Mouse (Mus musculus) E14TG2a.4 (cell line): ENCODE data around the gene Pank4.
A peak's percentile ranks its signal among the peaks of the same experiment; 100 is the strongest.

ENCODE experiments used
- H3K27me3 ChIP-seq: 2 replicates; pipeline ENCODE4 v1.6.1; 2014; ENCODE audit warnings: low read length, control low read depth; ENCODE audit not compliant: insufficient read depth
- H3K36me3 ChIP-seq: 2 replicates; pipeline ENCODE4 v1.6.1; 2014; ENCODE audit warnings: low read length, control low read depth; ENCODE audit not compliant: insufficient read depth
- H3K4me1 ChIP-seq: replicated peaks from 2 replicates; pipeline ENCODE4 v1.6.1; 2014; ENCODE audit warnings: low read depth, low read length, control low read depth
- H3K4me3 ChIP-seq: replicated peaks from 2 replicates; pipeline ENCODE4 v1.5.1; 2014; ENCODE audit warnings: mild to moderate bottlenecking, low read length
- H3K9me3 ChIP-seq: 2 replicates; pipeline ENCODE4 v1.6.1; 2014; ENCODE audit warnings: low read length, control low read depth
- CTCF ChIP-seq: conservative IDR thresholded peaks from 2 replicates; pipeline ENCODE4 v1.5.1; 2014; ENCODE audit warnings: low read length
- NANOG ChIP-seq: IDR thresholded peaks from 2 replicates; pipeline ENCODE4 v1.6.1; 2014; ENCODE audit warnings: borderline replicate concordance, low read length, mixed read lengths
- POU5F1 ChIP-seq: IDR thresholded peaks from 2 replicates; pipeline ENCODE4 v1.6.1; 2014; ENCODE audit warnings: low read length, borderline replicate concordance

Gene Pank4

DNA sequence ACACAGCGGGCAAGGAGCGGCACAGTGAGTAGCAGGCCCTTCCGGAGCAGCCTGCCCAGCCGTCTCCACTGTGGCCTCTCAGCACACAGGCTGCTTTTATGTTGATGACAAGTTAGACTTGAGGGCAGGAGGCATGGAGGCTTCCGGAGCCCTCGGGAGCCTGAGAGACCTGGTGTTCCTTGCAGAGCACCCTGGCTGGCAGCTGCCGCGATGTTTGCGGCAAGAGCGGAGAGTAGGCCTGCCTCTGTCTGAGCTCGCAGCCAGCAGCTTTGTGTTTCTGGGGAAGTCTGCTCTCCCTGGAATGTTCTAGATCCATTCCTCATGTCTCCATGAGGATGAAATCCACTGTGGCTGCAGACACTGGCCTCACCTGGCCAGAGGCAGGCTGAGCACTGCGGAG lies 8.6 kb downstream of the Pank4 start:
- Histone ChIP-seq H3K4me3 (no peak overlapping the region), H3K36me3 (peaks cover 96% of the 10 kb centered on the region), H3K9me3 (peaks cover 65% of the 10 kb centered on the region), H3K27me3 (no peaks in the 10 kb centered on the region), H3K4me1 (peaks cover 10% of the 10 kb centered on the region)
- TF ChIP-seq NANOG (no peak), POU5F1 (no peak; the same call in 1 of the 2 replicates), CTCF (no peak)

DNA sequence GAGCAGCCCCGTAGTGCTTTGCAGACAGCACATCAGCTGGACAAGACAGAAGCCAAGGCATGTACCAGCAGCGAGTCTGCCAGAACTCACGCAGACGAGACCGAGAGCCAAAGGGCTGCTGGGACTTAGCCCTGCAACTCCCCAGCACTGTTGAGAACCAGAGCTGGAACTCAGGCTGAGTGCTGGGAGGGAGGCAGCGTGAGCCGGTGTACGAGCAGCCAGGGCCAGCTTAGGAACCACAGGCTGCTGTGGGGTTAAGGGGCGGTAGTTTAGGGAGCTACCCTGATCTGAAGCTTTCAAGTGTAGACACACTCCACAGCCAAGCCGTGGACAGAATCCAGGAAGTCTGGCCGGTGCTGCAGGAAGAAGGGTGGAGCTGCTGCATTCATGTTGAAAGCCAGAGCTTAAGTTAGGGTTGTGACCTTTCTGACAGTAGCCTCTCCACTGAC lies 10.3 kb downstream of the Pank4 start:
- TF ChIP-seq CTCF (no peak), POU5F1 (no peak), NANOG (no peak)
- Histone ChIP-seq H3K36me3 (peaks cover 100% of the 10 kb centered on the region), H3K4me3 (no peak overlapping the region), H3K4me1 (peaks cover 19% of the 10 kb centered on the region), H3K27me3 (no peaks in the 10 kb centered on the region), H3K9me3 (peaks cover 61% of the 10 kb centered on the region)

DNA sequence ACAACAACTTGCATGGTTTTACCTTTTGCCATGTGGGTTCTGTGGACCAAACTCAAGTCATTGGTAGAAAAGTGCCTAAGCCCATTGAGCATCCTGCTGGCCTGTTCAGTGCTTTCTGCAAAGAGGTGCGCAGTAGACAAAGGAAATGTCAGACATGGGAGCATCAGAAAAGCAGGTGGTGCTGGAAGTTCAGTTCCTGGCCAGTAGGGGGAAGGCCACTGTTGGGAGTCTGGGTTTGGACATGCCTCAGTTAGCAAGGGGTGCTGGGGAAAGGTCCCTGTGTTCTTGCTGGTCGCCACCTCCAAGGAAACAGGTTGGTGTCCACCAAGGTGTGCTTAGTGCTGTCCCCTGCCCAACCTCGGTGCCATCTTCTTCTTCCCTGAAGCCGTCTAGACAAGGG lies 16.2 kb downstream of the Pank4 start:
- peaks cover 15% of the 10 kb centered on the region for H3K27me3 ChIP-seq

DNA sequence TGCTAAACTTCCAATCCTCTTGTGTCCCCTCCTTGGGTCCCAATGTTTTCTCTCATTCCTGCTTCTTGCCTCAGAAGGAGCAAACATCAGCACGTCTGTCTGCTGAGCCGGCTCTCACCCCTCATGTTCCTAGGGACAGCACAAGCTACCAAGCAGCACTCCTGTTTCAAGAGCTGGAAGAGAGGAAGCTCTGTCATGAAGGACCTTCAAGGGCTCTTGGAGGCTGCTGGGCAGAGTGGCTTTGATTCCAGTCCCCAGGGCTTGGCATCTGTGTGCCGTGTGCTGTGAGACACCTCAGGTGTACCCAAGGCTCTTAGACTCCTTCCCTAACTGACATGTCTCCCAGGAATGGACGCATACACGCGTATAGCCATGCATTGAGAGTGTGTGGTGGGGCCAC lies 17.2 kb downstream of the Pank4 start:
- peaks cover 71% of the 10 kb centered on the region for H3K4me1 ChIP-seq
- H3K9me3 ChIP-seq, result no peaks in the 10 kb centered on the region

More for the DNA sequence above, 16.2 kb downstream of the Pank4 start:
- TF ChIP-seq NANOG (no peak), POU5F1 (no peak), CTCF (peak; percentile 62)
- Histone ChIP-seq H3K4me1 (peaks cover 63% of the 10 kb centered on the region), H3K9me3 (peaks cover 2% of the 10 kb centered on the region; the same call in 1 of the 2 replicates), H3K36me3 (peaks cover 71% of the 10 kb centered on the region), H3K4me3 (no peak overlapping the region)

DNA sequence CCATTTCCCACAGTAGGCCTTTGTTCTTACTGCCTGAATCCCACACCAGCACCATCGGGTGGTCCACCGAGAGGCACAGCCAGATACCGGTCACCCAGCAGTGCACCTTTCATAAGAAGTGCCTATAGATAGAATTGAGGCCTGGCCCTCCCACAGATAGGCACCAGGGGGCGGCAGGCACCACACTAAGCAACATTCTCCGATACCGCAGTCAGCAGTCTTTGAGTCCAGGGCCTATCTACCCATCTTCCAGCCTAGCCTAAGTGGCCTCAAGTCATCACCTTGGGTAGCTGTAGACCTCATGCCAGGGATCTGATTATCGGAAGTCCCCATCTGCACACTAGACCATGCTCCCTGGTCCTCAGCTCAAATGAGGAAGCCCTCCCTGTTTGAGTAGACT lies 17.6 kb downstream of the Pank4 start:
- Histone ChIP-seq H3K27me3 (peaks cover 23% of the 10 kb centered on the region), H3K36me3 (peaks cover 57% of the 10 kb centered on the region), H3K9me3 (no peaks in the 10 kb centered on the region), H3K4me1 (peaks cover 76% of the 10 kb centered on the region), H3K4me3 (no peak overlapping the region)
- TF ChIP-seq POU5F1 (no peak), NANOG (no peak), CTCF (no peak; the same call in 1 of the 2 replicates)

More for the DNA sequence above, 17.2 kb downstream of the Pank4 start:
- Histone ChIP-seq H3K27me3 (peaks cover 19% of the 10 kb centered on the region), H3K36me3 (peaks cover 62% of the 10 kb centered on the region), H3K4me3 (no peak overlapping the region)
- no peak for TF ChIP-seq CTCF
- TF ChIP-seq NANOG, result no peak
- no peak for TF ChIP-seq POU5F1

DNA sequence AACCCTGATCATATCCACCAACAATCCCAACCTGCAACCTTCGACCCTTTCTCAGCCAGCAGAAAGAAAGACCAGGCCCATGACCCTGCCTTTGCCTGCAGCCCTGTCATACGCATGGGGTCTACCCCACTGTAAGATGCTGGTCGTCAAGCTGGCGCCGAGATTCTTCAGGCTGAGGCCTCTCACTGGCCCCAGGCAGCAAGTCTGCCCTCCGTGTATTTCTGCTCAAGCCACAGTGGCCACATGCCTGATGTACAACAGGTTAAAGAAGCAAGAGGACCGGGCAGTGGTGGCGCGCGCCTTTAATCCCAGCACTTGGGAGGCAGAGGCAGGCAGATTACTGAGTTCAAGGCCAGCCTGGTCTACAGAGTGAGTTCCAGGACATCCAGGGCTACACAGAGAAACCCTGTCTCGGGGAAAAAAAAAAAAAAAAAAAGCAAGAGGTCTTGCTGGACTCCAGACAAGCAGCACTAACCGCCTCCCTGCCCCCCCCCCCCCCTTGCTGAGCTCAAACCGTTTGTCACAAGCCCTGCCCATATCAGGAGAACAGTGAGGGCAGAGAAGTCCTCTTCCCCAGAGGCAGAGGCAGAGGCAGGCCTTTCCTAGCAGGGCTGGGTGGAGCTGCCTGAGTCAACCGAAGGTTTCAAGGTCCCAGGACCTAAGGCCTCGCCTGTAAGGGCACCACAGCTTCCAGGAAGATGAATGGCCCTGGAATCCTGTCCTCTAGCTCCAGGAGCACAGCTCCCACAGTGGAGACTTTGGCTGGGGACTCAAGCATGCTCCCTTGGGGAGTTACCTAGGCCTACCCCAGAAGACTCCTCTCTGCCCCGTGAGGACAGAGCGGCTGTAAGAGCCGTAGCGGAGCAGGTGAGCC lies 18.6 kb downstream of the Pank4 start:
- Histone ChIP-seq H3K27me3 (peaks cover 32% of the 10 kb centered on the region), H3K36me3 (peaks cover 48% of the 10 kb centered on the region), H3K4me1 (peaks cover 79% of the 10 kb centered on the region), H3K4me3 (peak overlapping the region; percentile 73; the same call in 1 of the 2 replicates), H3K9me3 (no peaks in the 10 kb centered on the region)
- TF ChIP-seq CTCF (no peak), NANOG (no peak), POU5F1 (no peak)

DNA sequence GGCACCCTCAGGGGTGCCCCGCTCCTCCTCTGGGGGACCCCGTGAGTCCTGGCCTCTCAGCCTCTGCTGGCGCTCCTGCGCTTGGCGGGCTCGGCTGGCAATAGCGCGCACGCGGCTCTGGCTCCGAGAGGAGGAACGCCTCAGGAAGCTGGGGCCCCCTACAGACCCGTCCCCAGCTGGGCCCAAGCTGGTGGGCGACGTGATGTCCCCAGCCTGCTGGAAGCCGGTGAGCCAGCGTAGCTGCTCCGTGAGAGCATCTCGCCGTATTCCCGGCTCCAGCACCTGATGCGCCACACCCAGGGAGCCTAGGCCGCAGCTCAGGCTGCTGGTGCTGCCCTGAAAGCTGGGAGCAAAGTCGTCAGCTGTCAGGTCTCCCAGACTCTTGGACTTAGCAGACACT lies 19.8 kb downstream of the Pank4 start:
- Histone ChIP-seq H3K9me3 (no peaks in the 10 kb centered on the region), H3K4me3 (peak overlapping the region; percentile 73), H3K4me1 (peaks cover 72% of the 10 kb centered on the region), H3K36me3 (peaks cover 35% of the 10 kb centered on the region), H3K27me3 (peaks cover 37% of the 10 kb centered on the region)
- TF ChIP-seq NANOG (no peak), POU5F1 (no peak), CTCF (no peak)

DNA sequence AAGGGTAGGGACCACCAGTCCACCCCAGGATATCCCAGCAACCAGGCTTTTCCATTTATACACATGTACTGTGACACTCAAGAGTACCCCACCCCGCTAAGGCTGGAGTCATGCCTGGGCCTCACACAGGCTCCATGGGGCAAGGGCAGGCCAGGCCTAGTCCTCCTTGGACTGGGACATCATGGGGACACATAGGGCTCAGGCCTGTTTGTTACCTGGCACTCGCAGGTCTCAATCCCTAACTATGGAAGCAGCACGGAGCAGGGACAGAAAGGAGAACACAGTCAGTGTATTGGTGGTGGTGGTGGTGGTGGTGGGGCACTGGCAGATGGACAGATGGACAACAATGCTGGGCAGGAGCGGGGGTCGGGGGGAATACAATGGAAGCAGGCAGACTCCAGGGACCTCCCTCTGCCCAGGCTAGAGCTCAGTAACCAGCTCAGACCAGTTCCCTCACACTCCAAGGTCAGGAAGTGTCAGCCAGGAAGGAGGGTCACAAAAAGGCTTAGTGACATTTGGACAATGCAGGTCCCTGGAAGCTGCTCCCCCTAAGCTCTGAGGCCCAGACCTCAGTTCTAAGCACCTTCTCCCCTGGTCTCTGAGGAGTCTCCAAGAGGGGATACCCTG lies 21.3 kb downstream of the Pank4 start:
- no peak for TF ChIP-seq CTCF
- no peak for TF ChIP-seq POU5F1
- TF ChIP-seq NANOG, result no peak
- Histone ChIP-seq H3K36me3 (peaks cover 20% of the 10 kb centered on the region), H3K27me3 (peaks cover 39% of the 10 kb centered on the region), H3K9me3 (no peaks in the 10 kb centered on the region), H3K4me1 (peaks cover 61% of the 10 kb centered on the region), H3K4me3 (peak overlapping the region; percentile 64)
